Mouse (Mus musculus): Measurements from ENCODE around the gene Pced1a. TPM values are rescaled to one million over a fixed set of nuclear protein-coding genes. Genes with fewer than 3 reads are reported as not detected.
A peak's percentile ranks its signal among the peaks of the same experiment; 100 is the strongest.

Gene Pced1a
- polyA plus RNA-seq, 1 experiment, result 23.5 TPM

GRCm38 (mm10) chr2:130430484-130430883, 6.0 kb upstream of the Pced1a start:
- H3K27ac ChIP-seq (ENCODE audit: insufficient read depth, low read length), result no peak overlapping the region
- H3K4me1 ChIP-seq (ENCODE audit: control insufficient read depth, insufficient read depth, low read length), result no peaks in the 10 kb centered on the region
- TF ChIP-seq CTCF (IDR thresholded peaks at IDR 0.05; ENCODE audit: borderline replicate concordance, insufficient read depth, low read depth, low read length), result no peak
- no peak for TF ChIP-seq POLR2A (IDR thresholded peaks at IDR 0.05; ENCODE audit: borderline replicate concordance, insufficient read depth, low read length)
- no peaks in the 10 kb centered on the region for H3K27me3 ChIP-seq (ENCODE audit: control insufficient read depth, insufficient read depth, low read length)
- H3K4me3 ChIP-seq (replicated peaks; ENCODE audit: insufficient read depth, low read depth, low read length), result no peak overlapping the region
- no peak for DNase-seq
- WGBS, result 73% methylated on average over 3 of the region's 3 CpGs

GRCm38 (mm10) chr2:130429851-130430250, 5.3 kb upstream of the Pced1a start:
- no peak overlapping the region for H3K27ac ChIP-seq (ENCODE audit: insufficient read depth, low read length)
- DNase-seq, result no peak
- no peaks in the 10 kb centered on the region for H3K4me1 ChIP-seq (ENCODE audit: control insufficient read depth, insufficient read depth, low read length)
- TF ChIP-seq CTCF (IDR thresholded peaks at IDR 0.05; ENCODE audit: borderline replicate concordance, insufficient read depth, low read depth, low read length) (no peak), POLR2A (IDR thresholded peaks at IDR 0.05; ENCODE audit: borderline replicate concordance, insufficient read depth, low read length) (no peak)
- 42% methylated on average over 2 of the region's 2 CpGs for WGBS
- H3K27me3 ChIP-seq (ENCODE audit: control insufficient read depth, insufficient read depth, low read length), result no peaks in the 10 kb centered on the region
- no peak overlapping the region for H3K4me3 ChIP-seq (replicated peaks; ENCODE audit: insufficient read depth, low read depth, low read length)

DNA sequence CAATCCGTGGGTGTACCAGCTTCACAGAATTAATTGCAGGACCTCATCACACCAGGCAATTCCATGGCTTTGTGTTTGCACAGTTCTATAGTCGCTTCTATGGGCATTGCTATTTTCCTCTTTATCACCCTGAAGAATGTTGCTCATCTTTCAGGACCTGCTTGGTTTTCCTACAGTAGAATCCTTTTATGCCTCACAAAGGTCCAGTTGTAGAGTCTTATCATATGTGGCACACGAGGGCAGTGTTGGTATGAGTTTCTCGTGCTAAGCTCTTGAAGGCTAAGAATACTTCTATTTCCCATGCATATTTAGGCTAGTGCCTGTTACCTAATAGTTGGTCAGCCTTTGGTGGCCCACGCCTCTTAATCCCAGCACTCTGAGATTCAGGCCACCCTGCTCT, 611 bp upstream of the Pced1a start:
- 12% methylated on average over 5 of the region's 5 CpGs for WGBS
- TF ChIP-seq POLR2A (IDR thresholded peaks at IDR 0.05; ENCODE audit: borderline replicate concordance, insufficient read depth, low read length), result no peak
- TF ChIP-seq CTCF (IDR thresholded peaks at IDR 0.05; ENCODE audit: borderline replicate concordance, insufficient read depth, low read depth, low read length), result no peak
- Histone ChIP-seq H3K27ac (ENCODE audit: insufficient read depth, low read length) (no peak overlapping the region), H3K4me3 (replicated peaks; ENCODE audit: insufficient read depth, low read depth, low read length) (peak overlapping the region; percentile 78), H3K4me1 (ENCODE audit: control insufficient read depth, insufficient read depth, low read length) (peaks cover 3% of the 10 kb centered on the region; the same call in 1 of the 2 replicates), H3K27me3 (ENCODE audit: control insufficient read depth, insufficient read depth, low read length) (no peaks in the 10 kb centered on the region)
- DNase-seq, result peak in 1 of 2 experiments; percentile 31

- Histone ChIP-seq H3K27ac (ENCODE audit: insufficient read depth, low read length) (peak overlapping the region; percentile 76), H3K27me3 (ENCODE audit: control insufficient read depth, insufficient read depth, low read length) (no peaks in the 10 kb centered on the region), H3K4me1 (ENCODE audit: control insufficient read depth, insufficient read depth, low read length) (peaks cover 3% of the 10 kb centered on the region; the same call in 1 of the 2 replicates), H3K4me3 (replicated peaks; ENCODE audit: insufficient read depth, low read depth, low read length) (peak overlapping the region; percentile 78)
- TF ChIP-seq CTCF (IDR thresholded peaks at IDR 0.05; ENCODE audit: borderline replicate concordance, insufficient read depth, low read depth, low read length) (no peak), POLR2A (IDR thresholded peaks at IDR 0.05; ENCODE audit: borderline replicate concordance, insufficient read depth, low read length) (no peak)
- DNase-seq, result peak in 1 of 2 experiments; percentile 82
- 10% methylated on average over 49 of the region's 49 CpGs for WGBS
Observed at GRCm38 (mm10) chr2:130423397-130424125, 940 bp downstream of the Pced1a start.

GRCm38 (mm10) chr2:130421781-130422620, 2.5 kb downstream of the Pced1a start:
- DNase-seq, result peak in 1 of 2 experiments; percentile 17
- H3K4me1 ChIP-seq (ENCODE audit: control insufficient read depth, insufficient read depth, low read length), result peaks cover 3% of the 10 kb centered on the region; the same call in 1 of the 2 replicates
- no peak overlapping the region for H3K27ac ChIP-seq (ENCODE audit: insufficient read depth, low read length)
- TF ChIP-seq POLR2A (IDR thresholded peaks at IDR 0.05; ENCODE audit: borderline replicate concordance, insufficient read depth, low read length), result no peak
- TF ChIP-seq CTCF (IDR thresholded peaks at IDR 0.05; ENCODE audit: borderline replicate concordance, insufficient read depth, low read depth, low read length), result no peak
- H3K4me3 ChIP-seq (replicated peaks; ENCODE audit: insufficient read depth, low read depth, low read length), result no peak overlapping the region
- H3K27me3 ChIP-seq (ENCODE audit: control insufficient read depth, insufficient read depth, low read length), result no peaks in the 10 kb centered on the region
- WGBS, result 93% methylated on average over 26 of the region's 26 CpGs

DNA sequence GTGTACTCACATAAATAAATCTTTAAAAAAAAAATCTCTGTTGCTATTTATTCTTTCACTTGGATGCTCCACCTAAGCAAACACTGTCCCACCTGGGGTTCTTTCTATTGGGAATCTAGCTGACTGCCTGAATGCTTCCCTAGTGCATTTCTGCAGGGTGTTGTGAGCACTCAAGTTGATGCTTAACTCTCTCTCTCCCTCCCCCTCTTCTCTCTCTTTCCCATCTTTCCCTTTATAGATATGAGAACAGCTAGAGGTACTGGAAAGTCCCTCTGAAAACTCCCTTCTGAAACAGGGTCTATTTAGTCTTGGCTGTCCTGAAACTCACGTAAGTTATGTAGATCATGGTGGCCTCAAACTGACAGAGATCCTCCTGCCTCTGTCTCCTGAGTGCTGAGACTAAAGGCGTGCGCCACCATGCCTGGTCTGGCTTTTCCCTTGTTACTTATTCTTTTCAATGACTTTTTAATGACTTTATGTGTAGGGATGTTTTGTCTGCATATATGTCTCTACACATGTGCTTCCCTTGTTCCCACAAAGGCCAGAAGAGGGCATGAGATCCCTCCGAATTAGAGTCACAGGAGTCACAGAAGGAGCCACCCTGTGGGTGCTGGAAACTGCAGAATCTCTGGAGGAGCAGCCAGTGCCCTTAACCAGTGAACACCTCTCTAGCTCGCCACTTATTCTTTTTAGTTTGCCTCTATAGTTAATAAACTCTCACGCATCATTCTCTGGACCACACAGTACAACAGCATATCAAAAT, 10.2 kb downstream of the Pced1a start:
- TF ChIP-seq CTCF (IDR thresholded peaks at IDR 0.05; ENCODE audit: borderline replicate concordance, insufficient read depth, low read depth, low read length) (no peak), POLR2A (IDR thresholded peaks at IDR 0.05; ENCODE audit: borderline replicate concordance, insufficient read depth, low read length) (no peak)
- Histone ChIP-seq H3K4me3 (replicated peaks; ENCODE audit: insufficient read depth, low read depth, low read length) (no peak overlapping the region), H3K4me1 (ENCODE audit: control insufficient read depth, insufficient read depth, low read length) (no peaks in the 10 kb centered on the region), H3K27ac (ENCODE audit: insufficient read depth, low read length) (no peak overlapping the region), H3K27me3 (ENCODE audit: control insufficient read depth, insufficient read depth, low read length) (no peaks in the 10 kb centered on the region)
- 79% methylated on average over 6 of the region's 6 CpGs for WGBS
- no peak for DNase-seq

DNA sequence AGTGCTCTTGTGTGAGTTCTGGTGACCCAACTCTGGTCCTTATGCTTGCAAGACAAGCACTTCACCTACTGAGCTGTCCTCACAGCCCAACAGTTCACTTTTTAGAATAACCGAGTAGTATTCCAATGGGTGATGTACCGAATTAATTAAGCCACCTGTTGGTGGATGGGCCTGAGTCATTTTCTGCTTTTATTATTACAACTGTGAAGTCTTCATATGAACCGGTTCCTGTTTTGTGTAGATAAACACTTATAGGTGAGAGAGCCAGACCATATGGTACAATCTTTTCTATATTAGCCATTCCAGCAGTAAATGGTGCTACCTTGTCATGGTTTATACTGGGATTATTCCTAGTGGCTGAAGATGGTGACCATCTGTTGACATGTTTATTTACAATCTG, 11.7 kb downstream of the Pced1a start:
- Histone ChIP-seq H3K4me1 (ENCODE audit: control insufficient read depth, insufficient read depth, low read length) (no peaks in the 10 kb centered on the region), H3K27me3 (ENCODE audit: control insufficient read depth, insufficient read depth, low read length) (no peaks in the 10 kb centered on the region), H3K4me3 (replicated peaks; ENCODE audit: insufficient read depth, low read depth, low read length) (no peak overlapping the region), H3K27ac (ENCODE audit: insufficient read depth, low read length) (no peak overlapping the region)
- 76% methylated on average over 3 of the region's 3 CpGs for WGBS
- DNase-seq, result no peak
- TF ChIP-seq CTCF (IDR thresholded peaks at IDR 0.05; ENCODE audit: borderline replicate concordance, insufficient read depth, low read depth, low read length) (no peak), POLR2A (IDR thresholded peaks at IDR 0.05; ENCODE audit: borderline replicate concordance, insufficient read depth, low read length) (no peak)

Measured in cerebellum, adult 2 months (tissue).